Mouse (Mus musculus): ENCODE measurements around the gene Syk. TPM values are rescaled to one million over a fixed set of nuclear protein-coding genes. Genes with fewer than 3 reads are reported as not detected.
A peak's percentile ranks its signal among the peaks of the same experiment; 100 is the strongest.

Syk gene
- polyA plus RNA-seq, 1 experiment = 22.4 TPM

GRCm38 (mm10) chr13:52582506-52582877 is 481 bp upstream of the Syk start:
- no peak for DNase-seq
- WGBS = 14% methylated on average over 9 of the region's 9 CpGs
- Histone ChIP-seq H3K36me3 (ENCODE audit: control insufficient read depth, insufficient read depth, low read length) (no peaks in the 10 kb centered on the region), H3K27ac (ENCODE audit: control insufficient read depth, insufficient read depth, low read length) (peak overlapping the region; percentile 35), H3K4me1 (replicated peaks; ENCODE audit: control insufficient read depth, insufficient read depth, low read length) (peaks cover 11% of the 10 kb centered on the region), H3K4me3 (ENCODE audit: control insufficient read depth, insufficient read depth, low read length) (peak overlapping the region; percentile 88), H3K27me3 (ENCODE audit: control insufficient read depth, insufficient read depth, low read length) (no peaks in the 10 kb centered on the region)
- TF ChIP-seq POLR2A (IDR thresholded peaks at IDR 0.05; ENCODE audit: control insufficient read depth, extremely low read depth, insufficient read depth, low read length, poor library complexity) = no peak

GRCm38 (mm10) chr13:52583943-52584562 is 1.1 kb downstream of the Syk start:
- 9% methylated on average over 13 of the region's 13 CpGs for WGBS
- no peak for TF ChIP-seq POLR2A (IDR thresholded peaks at IDR 0.05; ENCODE audit: control insufficient read depth, extremely low read depth, insufficient read depth, low read length, poor library complexity)
- TF ChIP-seq CTCF (IDR thresholded peaks at IDR 0.05; ENCODE audit: borderline replicate concordance, control insufficient read depth, extremely low read depth, insufficient read depth, low read length, poor library complexity) = no peak
- Histone ChIP-seq H3K4me1 (replicated peaks; ENCODE audit: control insufficient read depth, insufficient read depth, low read length) (peaks cover 11% of the 10 kb centered on the region), H3K4me3 (ENCODE audit: control insufficient read depth, insufficient read depth, low read length) (peak overlapping the region; percentile 45), H3K27ac (ENCODE audit: control insufficient read depth, insufficient read depth, low read length) (peak overlapping the region; percentile 69; the same call in 1 of the 2 replicates), H3K36me3 (ENCODE audit: control insufficient read depth, insufficient read depth, low read length) (no peaks in the 10 kb centered on the region), H3K27me3 (ENCODE audit: control insufficient read depth, insufficient read depth, low read length) (no peaks in the 10 kb centered on the region)
- DNase-seq = no peak

GRCm38 (mm10) chr13:52584654-52585455 is 1.9 kb downstream of the Syk start:
- Histone ChIP-seq H3K4me3 (ENCODE audit: control insufficient read depth, insufficient read depth, low read length) (no peak overlapping the region), H3K27me3 (ENCODE audit: control insufficient read depth, insufficient read depth, low read length) (no peaks in the 10 kb centered on the region), H3K36me3 (ENCODE audit: control insufficient read depth, insufficient read depth, low read length) (no peaks in the 10 kb centered on the region), H3K4me1 (replicated peaks; ENCODE audit: control insufficient read depth, insufficient read depth, low read length) (peaks cover 12% of the 10 kb centered on the region), H3K27ac (ENCODE audit: control insufficient read depth, insufficient read depth, low read length) (peak overlapping the region; percentile 42; the same call in 1 of the 2 replicates)
- DNase-seq = peak; percentile 72
- TF ChIP-seq CTCF (IDR thresholded peaks at IDR 0.05; ENCODE audit: borderline replicate concordance, control insufficient read depth, extremely low read depth, insufficient read depth, low read length, poor library complexity) = no peak
- no peak for TF ChIP-seq POLR2A (IDR thresholded peaks at IDR 0.05; ENCODE audit: control insufficient read depth, extremely low read depth, insufficient read depth, low read length, poor library complexity)
- 6% methylated on average over 17 of the region's 17 CpGs for whole genome bisulfite sequencing

- H3K36me3 ChIP-seq (ENCODE audit: control insufficient read depth, insufficient read depth, low read length) = no peaks in the 10 kb centered on the region
- no peak for DNase-seq
- H3K27ac ChIP-seq (ENCODE audit: control insufficient read depth, insufficient read depth, low read length) = no peak overlapping the region
- no peak overlapping the region for H3K4me3 ChIP-seq (ENCODE audit: control insufficient read depth, insufficient read depth, low read length)
- no peaks in the 10 kb centered on the region for H3K27me3 ChIP-seq (ENCODE audit: control insufficient read depth, insufficient read depth, low read length)
- TF ChIP-seq POLR2A (IDR thresholded peaks at IDR 0.05; ENCODE audit: control insufficient read depth, extremely low read depth, insufficient read depth, low read length, poor library complexity) (no peak), CTCF (IDR thresholded peaks at IDR 0.05; ENCODE audit: borderline replicate concordance, control insufficient read depth, extremely low read depth, insufficient read depth, low read length, poor library complexity) (no peak)
- WGBS = 97% methylated on average over 4 of the region's 4 CpGs
- H3K4me1 ChIP-seq (replicated peaks; ENCODE audit: control insufficient read depth, insufficient read depth, low read length) = peaks cover 10% of the 10 kb centered on the region
Observed at GRCm38 (mm10) chr13:52587761-52588160, 4.8 kb downstream of the Syk start.

- Histone ChIP-seq H3K4me3 (ENCODE audit: control insufficient read depth, insufficient read depth, low read length) (no peak overlapping the region), H3K27ac (ENCODE audit: control insufficient read depth, insufficient read depth, low read length) (no peak overlapping the region), H3K36me3 (ENCODE audit: control insufficient read depth, insufficient read depth, low read length) (no peaks in the 10 kb centered on the region), H3K4me1 (replicated peaks; ENCODE audit: control insufficient read depth, insufficient read depth, low read length) (peaks cover 9% of the 10 kb centered on the region), H3K27me3 (ENCODE audit: control insufficient read depth, insufficient read depth, low read length) (no peaks in the 10 kb centered on the region)
- 93% methylated on average over 4 of the region's 4 CpGs for WGBS
- no peak for TF ChIP-seq POLR2A (IDR thresholded peaks at IDR 0.05; ENCODE audit: control insufficient read depth, extremely low read depth, insufficient read depth, low read length, poor library complexity)
- TF ChIP-seq CTCF (IDR thresholded peaks at IDR 0.05; ENCODE audit: borderline replicate concordance, control insufficient read depth, extremely low read depth, insufficient read depth, low read length, poor library complexity) = no peak
- no peak for DNase-seq
Observed at GRCm38 (mm10) chr13:52589043-52589442, 6.1 kb downstream of the Syk start.

GRCm38 (mm10) chr13:52591831-52592230 is 8.9 kb downstream of the Syk start:
- no peak for DNase-seq
- Histone ChIP-seq H3K4me3 (ENCODE audit: control insufficient read depth, insufficient read depth, low read length) (no peak overlapping the region), H3K27ac (ENCODE audit: control insufficient read depth, insufficient read depth, low read length) (no peak overlapping the region), H3K27me3 (ENCODE audit: control insufficient read depth, insufficient read depth, low read length) (no peaks in the 10 kb centered on the region), H3K4me1 (replicated peaks; ENCODE audit: control insufficient read depth, insufficient read depth, low read length) (peaks cover 8% of the 10 kb centered on the region), H3K36me3 (ENCODE audit: control insufficient read depth, insufficient read depth, low read length) (no peaks in the 10 kb centered on the region)
- 96% methylated on average over 4 of the region's 4 CpGs for WGBS
- TF ChIP-seq POLR2A (IDR thresholded peaks at IDR 0.05; ENCODE audit: control insufficient read depth, extremely low read depth, insufficient read depth, low read length, poor library complexity) (no peak), CTCF (IDR thresholded peaks at IDR 0.05; ENCODE audit: borderline replicate concordance, control insufficient read depth, extremely low read depth, insufficient read depth, low read length, poor library complexity) (no peak)
